Comparison of ENCODE assay signal across 14 mouse cellular contexts in genomic region chr2:162818787-162819186, GRCm38 (mm10).
DNase-seq lines count a peak whose midpoint lies in the region; ATAC-seq and TF ChIP-seq lines count a peak whose summit lies in the region.
"Had no signal": no experiment of that assay in that cellular context is flagged by ENCODE, and none has a peak within 500 bp of the region (broad histone marks: within the 10 kb centered on the region; RNA-seq: fewer than 3 reads in every experiment).

No protein-coding gene starts in this region.

- H3K4me1 ChIP-seq in heart, postnatal 0 days (ENCODE audit: control insufficient read depth, insufficient read depth), result no peaks in the 10 kb centered on the region; the same call in 1 of the 2 replicates
- H3K4me1 ChIP-seq: kidney, embryonic 15.5 days had no signal

- H3K36me3 ChIP-seq in heart, postnatal 0 days (replicated peaks; ENCODE audit: control insufficient read depth, insufficient read depth, low read length), result no peaks in the 10 kb centered on the region
- H3K36me3 ChIP-seq: kidney, embryonic 15.5 days; neural tube, embryonic 13.5 days had no signal

- H3K4me3 ChIP-seq in heart, postnatal 0 days (ENCODE audit: low read depth, low read length), result no peak overlapping the region
- H3K4me3 ChIP-seq: gastrocnemius, adult 2 months; kidney, embryonic 15.5 days; neural tube, embryonic 13.5 days had no signal

- H3K27ac ChIP-seq in heart, postnatal 0 days (ENCODE audit: low read depth), result no peak overlapping the region
- H3K27ac ChIP-seq: gastrocnemius, adult 2 months; kidney, embryonic 15.5 days; neural tube, embryonic 13.5 days had no signal

- no peaks in the 10 kb centered on the region for H3K9me3 ChIP-seq in heart, postnatal 0 days (replicated peaks; ENCODE audit: control insufficient read depth, low read length)
- H3K9me3 ChIP-seq: kidney, embryonic 15.5 days; neural tube, embryonic 13.5 days had no signal

- TF ChIP-seq EP300 in heart, postnatal 0 days (IDR thresholded peaks at IDR 0.05; ENCODE audit: low read depth), result no peak

- ATAC-seq in heart, postnatal 0 days (ENCODE audit: insufficient read depth, low read depth), result no peak
- no peak for ATAC-seq in activated CD4-positive, CD25-positive, alpha-beta regulatory T cell, adult 4 months
- ATAC-seq: forebrain, embryonic 16.5 days had no signal

- no peak overlapping the region for H3K4me2 ChIP-seq in heart, postnatal 0 days (ENCODE audit: low read depth, low read length)
- H3K4me2 ChIP-seq: kidney, embryonic 15.5 days; neural tube, embryonic 13.5 days had no signal

- no peak for TF ChIP-seq CTCF in heart, postnatal 0 days (IDR thresholded peaks at IDR 0.05; ENCODE audit: low read depth)

- 79% methylated on average over 4 of the region's 4 CpGs for WGBS in heart, postnatal 0 days

- H3K27me3 ChIP-seq in heart, postnatal 0 days (ENCODE audit: control insufficient read depth, insufficient read depth, low read length), result no peaks in the 10 kb centered on the region
- H3K27me3 ChIP-seq: kidney, embryonic 15.5 days; neural tube, embryonic 13.5 days had no signal

- H3K9ac ChIP-seq in heart, postnatal 0 days (replicated peaks; ENCODE audit: low read depth, low read length), result no peak overlapping the region
- H3K9ac ChIP-seq: kidney, embryonic 15.5 days; neural tube, embryonic 13.5 days had no signal

- peak; percentile 14 for DNase-seq in heart, postnatal 0 days (ENCODE audit: low spot score)
- DNase-seq in heart, adult 18-20 months, result no peak
- DNase-seq in 3T3-L1 (ENCODE audit: low read depth, low spot score) (peak; percentile 83), MN1 (ENCODE audit: low spot score) (peak; percentile 10)
- DNase-seq in c-Kit-positive CD71-negative TER-119-negative erythroid progenitor cells, embryonic 14.5 days (ENCODE audit: low read depth), result peak; percentile 13
- DNase-seq in ovary, postnatal 36 days (ENCODE audit: low spot score), result no peak
- no peak for DNase-seq in cerebellum, adult 9-11 months
- DNase-seq: cerebellum, adult 11 months; cerebellum, postnatal 36 days; gastrocnemius, adult 2 months had no signal

Comparison
In these comparisons a context has a peak if more than half of its experiments do, and no peak if none do; other contexts are left out.
1. DNase-seq: peak in heart, postnatal 0 days (single experiment), 3T3-L1 (single experiment), MN1 (single experiment) and c-Kit-positive CD71-negative TER-119-negative erythroid progenitor cells, embryonic 14.5 days (single experiment); none in heart, adult 18-20 months (0 of 2), ovary, postnatal 36 days (single experiment) and cerebellum, adult 9-11 months (single experiment).